Mouse (Mus musculus) stomach, postnatal 0 days (tissue): ENCODE results near the gene Odf2. TPM values are rescaled to one million over a fixed set of nuclear protein-coding genes. Genes with fewer than 3 reads are reported as not detected.

Experiments used
- ATAC-seq: fragments of 200-750 bp; cut with Nextera tagmentation; 2 replicates; pipeline ENCODE4 v1.8.0; 2017; ENCODE audit not compliant: low FRiP score, low TSS enrichment
- DNase-seq: peaks from one replicate; pipeline ENCODE4 v3.0.0-alpha.2; 2016; ENCODE audit warnings: low spot score
- H3K27ac ChIP-seq: fragments of 300-500 bp; sonication (generic); replicated peaks from 2 replicates; pipeline ENCODE4 v1.5.1; 2014; ENCODE audit warnings: mild to moderate bottlenecking, control low read depth
- H3K27me3 ChIP-seq: fragments of 300-500 bp; sonication (generic); 2 replicates; pipeline ENCODE4 v1.6.1; 2014; ENCODE audit warnings: low read length; ENCODE audit not compliant: control insufficient read depth, insufficient read depth
- H3K36me3 ChIP-seq: fragments of 300-500 bp; sonication (generic); 2 replicates; pipeline ENCODE4 v1.6.1; 2014; ENCODE audit warnings: low read length, mixed read lengths; ENCODE audit not compliant: control insufficient read depth, insufficient read depth
- H3K4me1 ChIP-seq: fragments of 300-500 bp; sonication (generic); replicated peaks from 2 replicates; pipeline ENCODE4 v1.6.1; 2014; ENCODE audit warnings: antibody characterized with exemption; ENCODE audit not compliant: control insufficient read depth, insufficient read depth
- H3K4me2 ChIP-seq: fragments of 300-500 bp; sonication (generic); replicated peaks from 2 replicates; pipeline ENCODE4 v1.6.1; 2014; ENCODE audit warnings: low read depth, mild to moderate bottlenecking, control low read depth, moderate library complexity
- H3K4me3 ChIP-seq: fragments of 300-500 bp; sonication (generic); 2 replicates; pipeline ENCODE4 v1.5.1; 2014; ENCODE audit warnings: low read depth, low read length, control low read depth
- H3K9ac ChIP-seq: fragments of 300-500 bp; sonication (generic); 2 replicates; pipeline ENCODE4 v1.6.1; 2014; ENCODE audit warnings: mild to moderate bottlenecking, low read length, control low read depth, mixed read lengths
- H3K9me3 ChIP-seq: fragments of 300-500 bp; sonication (generic); 2 replicates; pipeline ENCODE4 v1.6.1; 2016; ENCODE audit warnings: low read length; ENCODE audit not compliant: control insufficient read depth
- CTCF ChIP-seq: IDR thresholded peaks from 2 replicates; pipeline ENCODE4 v1.5.1; 2016; ENCODE audit warnings: antibody characterized with exemption, low read depth, mild to moderate bottlenecking, moderate library complexity
- EP300 ChIP-seq: optimal IDR thresholded peaks from 2 replicates; pipeline ENCODE3; 2016; ENCODE audit warnings: antibody characterized with exemption
- WGBS: fragments of 180-500 bp; shearing (Covaris S2); extraction: QIAGEN DNeasy Blood & Tissue Kit; methylation state at CpG from one replicate; pipeline ENCODE4 v1.1.7; 2014; 5-methylcytosine and 5-hydroxymethylcytosine counted together
- polyA plus RNA-seq: library from polyadenylated mRNA; unstranded; fragments of >200 nt; fragmentation: Nextera tagmentation; extraction: Ambion mirVana; gene quantifications from 2 replicates; pipeline ENCODE4 v1.2.1, GENCODE M21; 2015

Odf2 gene
- polyA plus RNA-seq, 1 experiment from 2014 or later, result 22.6 TPM

DNA sequence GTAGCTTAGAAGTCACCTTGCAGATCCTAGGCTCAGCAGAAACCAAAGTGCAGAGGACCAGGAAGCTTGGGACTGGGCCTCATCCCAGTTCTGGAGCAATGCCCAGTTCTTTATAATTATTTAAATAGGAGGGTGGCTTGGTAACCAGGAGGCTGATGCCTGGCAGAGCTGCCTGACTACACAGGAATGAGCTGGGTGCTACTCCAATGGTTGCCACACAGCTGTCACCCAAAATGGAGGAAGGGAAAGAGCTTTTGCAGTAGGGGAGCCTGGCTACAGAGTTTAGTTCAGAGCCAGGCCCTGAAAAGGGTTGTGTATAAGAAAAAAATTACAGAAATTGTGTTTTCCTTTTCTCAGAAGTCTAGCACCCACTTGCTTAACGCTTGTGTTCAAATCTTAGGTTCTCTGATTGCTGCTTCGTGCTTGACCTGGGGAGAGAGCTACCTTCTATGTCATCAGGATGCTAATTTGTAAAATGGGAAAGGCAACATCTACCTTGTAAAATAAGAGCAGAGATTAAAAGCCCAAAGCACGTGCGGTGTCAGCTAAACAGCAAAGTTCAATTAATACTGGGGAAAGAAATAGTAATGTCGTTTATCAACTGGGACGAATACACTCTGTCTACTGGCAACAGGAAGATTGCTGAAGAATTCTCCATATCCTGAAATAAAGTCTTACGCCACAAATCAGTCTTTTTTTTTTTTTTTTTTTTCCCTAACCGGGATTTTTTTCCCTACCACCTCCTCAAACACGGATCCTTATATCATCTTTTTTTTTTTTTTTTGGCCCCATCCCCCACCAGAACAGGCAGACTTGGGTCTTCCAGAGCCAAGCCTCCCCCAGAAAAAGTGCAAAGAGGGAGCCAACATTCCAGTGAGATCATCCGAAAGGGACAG, 75.6 kb downstream of the Odf2 start:
- H3K27ac ChIP-seq, result peak overlapping the region; percentile 95
- ATAC-seq (peak; percentile 47), DNase-seq (peak; percentile 73)
- no peaks in the 10 kb centered on the region for H3K9me3 ChIP-seq
- peak overlapping the region; percentile 98 for H3K9ac ChIP-seq
- peaks cover 9% of the 10 kb centered on the region for H3K4me1 ChIP-seq
- no peaks in the 10 kb centered on the region for H3K27me3 ChIP-seq
- WGBS, result 7% methylated on average over 10 of the region's 10 CpGs
- peak overlapping the region; percentile 100 for H3K4me3 ChIP-seq
- TF ChIP-seq EP300 (no peak), CTCF (no peak)
- 0 out of 2 replicates have a peak, but pooled peaks cover 4% of the 10 kb centered on the region for H3K36me3 ChIP-seq
- H3K4me2 ChIP-seq, result peak overlapping the region; percentile 73

DNA sequence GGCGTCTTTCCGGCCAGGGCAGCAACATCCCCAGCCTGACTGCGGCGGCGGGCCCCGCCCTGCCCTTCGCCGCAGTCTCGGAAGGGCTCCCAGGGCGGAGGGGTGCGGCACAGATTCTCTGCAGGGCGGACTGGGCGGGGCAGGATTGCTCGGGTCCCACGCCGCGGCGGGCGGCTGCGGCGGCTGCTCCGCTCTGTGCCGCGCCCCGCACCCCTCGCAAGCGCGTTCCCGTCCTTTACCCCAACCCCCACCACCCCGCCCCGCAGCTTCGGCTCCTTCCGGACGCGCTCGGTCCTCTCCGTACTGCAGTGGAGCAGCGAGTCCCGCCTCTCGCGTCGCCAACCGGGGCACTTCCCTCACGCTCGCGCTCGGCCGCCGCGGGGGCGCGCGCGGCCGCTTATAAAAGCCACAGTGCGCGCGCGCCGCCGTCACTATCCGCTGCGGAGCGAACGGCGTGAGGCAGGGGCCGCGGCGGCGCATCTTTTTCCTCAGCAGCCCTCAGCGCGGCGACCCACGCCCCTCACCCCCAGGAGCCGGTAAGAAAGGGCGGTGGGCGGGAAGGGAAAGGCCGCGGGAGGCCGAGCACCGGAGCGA, 76.3 kb downstream of the Odf2 start, which contains the start of gene Sptan1:
Sptan1 (plus strand) TSS at position 311 of the 594 bp plus-strand sequence.
- ATAC-seq, result peak; percentile 99

DNA sequence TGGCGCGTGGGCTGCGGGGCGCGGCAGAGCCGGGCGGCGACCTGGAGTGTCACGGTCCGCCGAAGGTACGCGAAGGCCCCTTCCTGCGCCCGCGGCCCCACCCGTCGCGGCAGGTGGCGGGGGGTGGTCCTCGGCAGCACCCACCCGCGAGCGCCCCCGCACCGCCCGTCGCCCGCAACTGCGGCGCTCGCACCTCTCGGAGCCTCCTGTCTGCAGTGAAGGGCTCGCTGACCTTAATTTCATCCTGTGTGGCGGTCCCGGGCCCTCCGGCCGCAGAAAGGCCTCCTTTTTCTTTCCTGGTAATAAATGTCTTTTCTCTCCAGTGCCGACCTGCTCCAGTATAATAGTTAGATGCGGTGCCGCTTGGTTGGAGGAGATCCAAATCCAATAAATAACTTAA, 76.9 kb downstream of the Odf2 start:
- peak overlapping the region; percentile 73 for H3K4me2 ChIP-seq
- under 1% methylated on average over 18 of the region's 41 CpGs for WGBS
- TF ChIP-seq CTCF, result no peak; the same call in 1 of the 2 replicates
- TF ChIP-seq EP300, result peak; percentile 26
- H3K36me3 ChIP-seq, result 0 out of 2 replicates have a peak, but pooled peaks cover 4% of the 10 kb centered on the region
- peak overlapping the region; percentile 98 for H3K9ac ChIP-seq
- peak overlapping the region; percentile 95 for H3K27ac ChIP-seq
- H3K4me1 ChIP-seq, result peaks cover 9% of the 10 kb centered on the region
- H3K27me3 ChIP-seq, result no peaks in the 10 kb centered on the region
- H3K4me3 ChIP-seq, result peak overlapping the region; percentile 100
- DNase-seq (peak; percentile 42), ATAC-seq (no peak)
- H3K9me3 ChIP-seq, result no peaks in the 10 kb centered on the region

More for the DNA sequence above, 76.3 kb downstream of the Odf2 start, which contains the start of gene Sptan1:
- DNase-seq, result peak; percentile 99
- Histone ChIP-seq H3K36me3 (0 out of 2 replicates have a peak, but pooled peaks cover 4% of the 10 kb centered on the region), H3K9ac (peak within 1 kb of the TSS; percentile 98), H3K27me3 (no peaks in the 10 kb centered on the region), H3K27ac (peak within 1 kb of the TSS; percentile 95), H3K4me1 (peaks cover 9% of the 10 kb centered on the region), H3K4me2 (peak within 1 kb of the TSS; percentile 73), H3K4me3 (peak within 1 kb of the TSS; percentile 100), H3K9me3 (no peaks in the 10 kb centered on the region)
- TF ChIP-seq CTCF (no peak), EP300 (no peak)
- WGBS, result under 1% methylated on average over 66 of the region's 82 CpGs

DNA sequence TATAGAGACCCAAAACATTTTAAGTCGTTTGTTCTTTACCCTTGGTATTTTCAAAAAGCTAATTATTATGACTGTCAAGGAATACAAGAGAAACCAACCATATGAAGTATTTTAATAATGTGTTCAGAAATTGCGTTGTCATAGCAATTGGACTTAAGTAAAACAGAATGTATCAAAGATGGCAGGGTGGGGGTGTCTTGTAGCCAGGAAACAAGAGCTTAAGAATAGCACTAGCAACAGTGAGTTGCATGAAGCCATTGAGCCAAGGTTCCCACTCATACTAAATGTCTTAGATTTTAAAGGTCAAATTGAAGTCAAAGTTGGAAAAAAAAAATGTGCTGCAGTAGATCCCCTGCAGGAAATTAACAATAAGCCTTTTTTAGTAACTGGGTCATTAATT, 77.8 kb downstream of the Odf2 start:
- 0 out of 2 replicates have a peak, but pooled peaks cover 4% of the 10 kb centered on the region for H3K36me3 ChIP-seq
- no peak for DNase-seq
- TF ChIP-seq EP300 (no peak), CTCF (no peak)
- no peak overlapping the region for H3K27ac ChIP-seq
- H3K4me3 ChIP-seq, result peak overlapping the region; percentile 100
- WGBS, result 54% methylated on average over 2 of the region's 2 CpGs
- H3K4me2 ChIP-seq, result peak overlapping the region; percentile 73
- peaks cover 9% of the 10 kb centered on the region for H3K4me1 ChIP-seq
- no peaks in the 10 kb centered on the region for H3K27me3 ChIP-seq
- 0 out of 2 replicates have a peak overlapping the region, but pooled peaks have one; percentile 27 for H3K9ac ChIP-seq
- ATAC-seq, result no peak
- H3K9me3 ChIP-seq, result no peaks in the 10 kb centered on the region

DNA sequence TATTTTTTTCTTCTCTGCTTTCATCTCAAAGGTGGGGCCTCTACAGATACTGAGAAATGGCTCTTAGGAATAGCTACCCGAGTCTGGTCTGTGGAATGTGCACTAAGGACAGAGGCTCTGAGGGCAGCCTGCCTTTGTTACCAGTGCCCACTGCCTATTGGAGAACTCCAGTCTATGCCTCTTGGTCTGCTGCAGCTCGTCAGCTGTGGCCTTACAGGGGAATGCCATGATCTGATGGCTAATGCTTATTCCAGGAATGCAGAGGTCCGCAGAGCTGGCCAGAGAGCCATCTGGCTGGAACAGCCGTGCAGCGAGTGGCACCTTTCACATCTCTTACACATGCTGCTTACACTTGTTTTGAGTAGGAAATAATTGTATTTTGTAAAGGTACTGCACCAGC, 78.7 kb downstream of the Odf2 start:
- H3K36me3 ChIP-seq, result 0 out of 2 replicates have a peak, but pooled peaks cover 4% of the 10 kb centered on the region
- H3K9ac ChIP-seq, result peak overlapping the region; percentile 23; the same call in 1 of the 2 replicates
- no peak overlapping the region for H3K27ac ChIP-seq
- WGBS, result 50% methylated on average over 5 of the region's 5 CpGs
- no peaks in the 10 kb centered on the region for H3K27me3 ChIP-seq
- no peak for DNase-seq
- no peak for TF ChIP-seq EP300
- TF ChIP-seq CTCF, result no peak
- peak overlapping the region; percentile 73; the same call in 1 of the 2 replicates for H3K4me2 ChIP-seq
- ATAC-seq, result no peak
- peaks cover 9% of the 10 kb centered on the region for H3K4me1 ChIP-seq
- no peak overlapping the region for H3K4me3 ChIP-seq
- H3K9me3 ChIP-seq, result no peaks in the 10 kb centered on the region
